Mouse (Mus musculus) lung, postnatal 0 days (tissue): ENCODE measurements around the gene Krt19.

Experiments
- CTCF ChIP-seq: IDR thresholded peaks from 2 replicates; pipeline ENCODE4 v1.5.1; 2016; ENCODE audit warnings: antibody characterized with exemption, mild to moderate bottlenecking
- EP300 ChIP-seq: IDR thresholded peaks from 2 replicates; pipeline ENCODE4 v1.6.1; 2016; ENCODE audit warnings: antibody characterized with exemption, mild to moderate bottlenecking, control low read depth

GRCm38 (mm10) chr11:100192992-100193391 is 44.5 kb upstream of the Krt19 start, which contains the start of gene Krt9:
- TF ChIP-seq EP300 (no peak), CTCF (no peak)
